Mouse (Mus musculus) thymus, postnatal 10 days (tissue): Measurements from ENCODE around the gene Adgrb2.

ENCODE experiments used
- DNase-seq, 2 experiments: peaks; one replicate each; pipeline ENCODE4 v3.0.0; 2021; ENCODE audit warnings: low spot score in 2 of 2

Adgrb2 gene

GRCm38 (mm10) chr4:129987825-129988504 lies 3.3 kb downstream of the Adgrb2 start:
- DNase-seq, result peak; percentile 23 to 35

GRCm38 (mm10) chr4:129989925-129990324 lies 5.3 kb downstream of the Adgrb2 start:
- DNase-seq, result no peak

GRCm38 (mm10) chr4:129992720-129993119 lies 8.1 kb downstream of the Adgrb2 start:
- DNase-seq, result no peak

- DNase-seq, result no peak
Observed at GRCm38 (mm10) chr4:129993213-129993612, 8.5 kb downstream of the Adgrb2 start.

GRCm38 (mm10) chr4:129993944-129994695 lies 9.4 kb downstream of the Adgrb2 start:
- DNase-seq, result no peak

GRCm38 (mm10) chr4:129994728-129995127 lies 10.1 kb downstream of the Adgrb2 start:
- no peak for DNase-seq

GRCm38 (mm10) chr4:129995255-129995654 lies 10.6 kb downstream of the Adgrb2 start:
- no peak for DNase-seq

GRCm38 (mm10) chr4:129996015-129996414 lies 11.3 kb downstream of the Adgrb2 start:
- no peak for DNase-seq

- no peak for DNase-seq
Observed at GRCm38 (mm10) chr4:129998124-129998523, 13.5 kb downstream of the Adgrb2 start.

GRCm38 (mm10) chr4:130001710-130002109 lies 17.0 kb downstream of the Adgrb2 start:
- no peak for DNase-seq

GRCm38 (mm10) chr4:130002157-130002556 lies 17.5 kb downstream of the Adgrb2 start:
- no peak for DNase-seq

- DNase-seq, result no peak
Observed at GRCm38 (mm10) chr4:130005593-130005992, 20.9 kb downstream of the Adgrb2 start.

- DNase-seq, result no peak
Observed at GRCm38 (mm10) chr4:130006533-130006932, 21.9 kb downstream of the Adgrb2 start.

GRCm38 (mm10) chr4:130009043-130009442 lies 24.4 kb downstream of the Adgrb2 start:
- no peak for DNase-seq

- DNase-seq, result no peak
Observed at GRCm38 (mm10) chr4:130010723-130011122, 26.1 kb downstream of the Adgrb2 start.

GRCm38 (mm10) chr4:130012234-130012633 lies 27.6 kb downstream of the Adgrb2 start:
- no peak for DNase-seq

- DNase-seq, result no peak
Observed at GRCm38 (mm10) chr4:130013111-130013510, 28.4 kb downstream of the Adgrb2 start.

GRCm38 (mm10) chr4:130016010-130016409 lies 31.3 kb downstream of the Adgrb2 start:
- no peak for DNase-seq

GRCm38 (mm10) chr4:130017036-130017674 lies 32.5 kb downstream of the Adgrb2 start:
- peak; percentile 20 to 24 for DNase-seq

- no peak for DNase-seq
Observed at GRCm38 (mm10) chr4:130022952-130023351, 38.3 kb downstream of the Adgrb2 start.

- no peak for DNase-seq
Observed at GRCm38 (mm10) chr4:130023511-130024231, 39.0 kb downstream of the Adgrb2 start.

- DNase-seq, result no peak
Observed at GRCm38 (mm10) chr4:130025544-130025943, 40.9 kb downstream of the Adgrb2 start.
